Mouse (Mus musculus) ES-E14 (cell line): ENCODE results near the gene Nrcam. TPM values are rescaled to one million over a fixed set of nuclear protein-coding genes. Genes with fewer than 3 reads are reported as not detected.

Experiments
- DNase-seq: peaks from one replicate; pipeline ENCODE4 v3.0.0-alpha.2; 2013; ENCODE audit warnings: low read depth, low spot score
- H3K27ac ChIP-seq: 2 replicates; pipeline ENCODE4 v1.5.1; 2012; ENCODE audit warnings: low read depth, mild to moderate bottlenecking, low read length, moderate library complexity, mixed read lengths; ENCODE audit not compliant: poor library complexity, insufficient read depth, severe bottlenecking
- H3K36me3 ChIP-seq: 2 replicates; pipeline ENCODE4 v1.6.1; 2012; ENCODE audit warnings: mild to moderate bottlenecking, low read length, moderate library complexity, mixed read lengths; ENCODE audit not compliant: control insufficient read depth, poor library complexity, insufficient read depth, severe bottlenecking
- H3K4me1 ChIP-seq, 2 experiments: fragments of 150-350 bp in 1 of 2; sonication (generic) in 1 of 2; 2 replicates each; pipeline ENCODE4 v1.6.1; 2012; ENCODE audit warnings: low read length in 2 of 2, mild to moderate bottlenecking in 1 of 2, mixed read lengths in 1 of 2; ENCODE audit not compliant: control insufficient read depth in 2 of 2, insufficient read depth in 2 of 2, poor library complexity in 1 of 2
- H3K4me3 ChIP-seq, 2 experiments: fragments of 150-350 bp in 1 of 2; sonication (generic) in 1 of 2; 2 replicates each; pipeline ENCODE4 v1.5.1; 2012; ENCODE audit warnings: low read length in 2 of 2, low read depth in 1 of 2, mild to moderate bottlenecking in 1 of 2, mixed read lengths in 1 of 2; ENCODE audit not compliant: insufficient read depth in 1 of 2, poor library complexity in 1 of 2, severe bottlenecking in 1 of 2
- H3K9ac ChIP-seq: 2 replicates; pipeline ENCODE4 v1.6.1; 2012; ENCODE audit warnings: low read depth, mild to moderate bottlenecking, low read length, mixed read lengths; ENCODE audit not compliant: poor library complexity, insufficient read depth, severe bottlenecking
- H3K9me3 ChIP-seq: fragments of 150-350 bp; sonication (generic); 2 replicates; pipeline ENCODE4 v1.6.1; 2012; ENCODE audit warnings: low read depth, mild to moderate bottlenecking, low read length; ENCODE audit not compliant: control insufficient read depth, insufficient read depth
- CHD2 ChIP-seq: IDR thresholded peaks from 2 replicates; pipeline ENCODE4 v1.6.1; 2014; ENCODE audit warnings: mild to moderate bottlenecking, low read depth, low read length, inconsistent platforms
- HCFC1 ChIP-seq: IDR thresholded peaks from 2 replicates; pipeline ENCODE4 v1.6.1; 2012; ENCODE audit warnings: low read length, inconsistent platforms, borderline replicate concordance; ENCODE audit not compliant: insufficient read depth
- MAFK ChIP-seq: IDR thresholded peaks from 2 replicates; pipeline ENCODE4 v1.6.1; 2014; ENCODE audit warnings: mild to moderate bottlenecking, low read depth, low read length, inconsistent platforms; ENCODE audit not compliant: insufficient read depth
- ZC3H11A ChIP-seq: IDR thresholded peaks from 2 replicates; pipeline ENCODE4 v1.6.1; 2012; ENCODE audit warnings: low read depth, mild to moderate bottlenecking, inconsistent platforms, low read length, borderline replicate concordance
- ZNF384 ChIP-seq: IDR thresholded peaks from 2 replicates; pipeline ENCODE4 v1.6.1; 2012; ENCODE audit warnings: low read depth, low read length, inconsistent platforms
- in situ Hi-C, 2 experiments: fragments of 600-800 bp; cut with MboI; formaldehyde crosslinking; loops; one replicate each; pipeline ENCODE4 v1.15.1; 2025; ENCODE audit warnings: low sequenced_read_pairs in 2 of 2, inconsistent platforms in 1 of 2; ENCODE audit not compliant: unreplicated experiment in 2 of 2
- total RNA-seq: library from RNA; depleted of rRNA; stranded (reverse); fragments of 300-350 nt; gene quantifications from 2 replicates; pipeline ENCODE4 v1.2.3, GENCODE M21; 2012

The Nrcam gene
- total RNA-seq, 1 experiment = 2.9 TPM

- Histone ChIP-seq H3K4me3 (no peak overlapping the region), H3K27ac (no peak overlapping the region), H3K36me3 (no peaks in the 10 kb centered on the region), H3K9me3 (no peaks in the 10 kb centered on the region), H3K4me1 (no peaks in the 10 kb centered on the region), H3K9ac (no peak overlapping the region)
- in situ Hi-C loops = no loop called here
- DNase-seq = no peak
- no peak for TF ChIP-seq ZC3H11A
- TF ChIP-seq CHD2 = no peak
- TF ChIP-seq ZNF384 = no peak
- no peak for TF ChIP-seq HCFC1
- no peak for TF ChIP-seq MAFK
Observed at GRCm38 (mm10) chr12:44501807-44502487, 173.3 kb downstream of the Nrcam start.

GRCm38 (mm10) chr12:44503737-44504136 is 175.1 kb downstream of the Nrcam start:
- no peak for DNase-seq
- Histone ChIP-seq H3K9ac (no peak overlapping the region), H3K4me3 (no peak overlapping the region), H3K36me3 (no peaks in the 10 kb centered on the region), H3K27ac (no peak overlapping the region), H3K9me3 (no peaks in the 10 kb centered on the region), H3K4me1 (no peaks in the 10 kb centered on the region)
- TF ChIP-seq ZNF384 = no peak
- no peak for TF ChIP-seq HCFC1
- no peak for TF ChIP-seq MAFK
- TF ChIP-seq ZC3H11A = no peak
- TF ChIP-seq CHD2 = no peak
- in situ Hi-C loops = no loop called here

- TF ChIP-seq CHD2 (no peak), HCFC1 (no peak), ZNF384 (no peak), ZC3H11A (no peak)
- Histone ChIP-seq H3K4me1 (no peaks in the 10 kb centered on the region), H3K27ac (no peak overlapping the region), H3K4me3 (no peak overlapping the region), H3K9ac (no peak overlapping the region), H3K36me3 (no peaks in the 10 kb centered on the region), H3K9me3 (no peaks in the 10 kb centered on the region)
- in situ Hi-C loops = no loop called here
- DNase-seq = no peak
Observed at GRCm38 (mm10) chr12:44508635-44509034, 179.9 kb downstream of the Nrcam start.

- TF ChIP-seq CHD2 (no peak), ZNF384 (no peak), HCFC1 (no peak), MAFK (no peak), ZC3H11A (no peak)
- in situ Hi-C loops = no loop called here
- no peak for DNase-seq
- Histone ChIP-seq H3K4me1 (no peaks in the 10 kb centered on the region), H3K9ac (no peak overlapping the region), H3K27ac (no peak overlapping the region), H3K9me3 (no peaks in the 10 kb centered on the region), H3K36me3 (no peaks in the 10 kb centered on the region), H3K4me3 (no peak overlapping the region)
Observed at GRCm38 (mm10) chr12:44509406-44510104, 180.9 kb downstream of the Nrcam start.
